Mouse (Mus musculus): ENCODE data around the gene Ccdc85c.

The Ccdc85c gene

DNA sequence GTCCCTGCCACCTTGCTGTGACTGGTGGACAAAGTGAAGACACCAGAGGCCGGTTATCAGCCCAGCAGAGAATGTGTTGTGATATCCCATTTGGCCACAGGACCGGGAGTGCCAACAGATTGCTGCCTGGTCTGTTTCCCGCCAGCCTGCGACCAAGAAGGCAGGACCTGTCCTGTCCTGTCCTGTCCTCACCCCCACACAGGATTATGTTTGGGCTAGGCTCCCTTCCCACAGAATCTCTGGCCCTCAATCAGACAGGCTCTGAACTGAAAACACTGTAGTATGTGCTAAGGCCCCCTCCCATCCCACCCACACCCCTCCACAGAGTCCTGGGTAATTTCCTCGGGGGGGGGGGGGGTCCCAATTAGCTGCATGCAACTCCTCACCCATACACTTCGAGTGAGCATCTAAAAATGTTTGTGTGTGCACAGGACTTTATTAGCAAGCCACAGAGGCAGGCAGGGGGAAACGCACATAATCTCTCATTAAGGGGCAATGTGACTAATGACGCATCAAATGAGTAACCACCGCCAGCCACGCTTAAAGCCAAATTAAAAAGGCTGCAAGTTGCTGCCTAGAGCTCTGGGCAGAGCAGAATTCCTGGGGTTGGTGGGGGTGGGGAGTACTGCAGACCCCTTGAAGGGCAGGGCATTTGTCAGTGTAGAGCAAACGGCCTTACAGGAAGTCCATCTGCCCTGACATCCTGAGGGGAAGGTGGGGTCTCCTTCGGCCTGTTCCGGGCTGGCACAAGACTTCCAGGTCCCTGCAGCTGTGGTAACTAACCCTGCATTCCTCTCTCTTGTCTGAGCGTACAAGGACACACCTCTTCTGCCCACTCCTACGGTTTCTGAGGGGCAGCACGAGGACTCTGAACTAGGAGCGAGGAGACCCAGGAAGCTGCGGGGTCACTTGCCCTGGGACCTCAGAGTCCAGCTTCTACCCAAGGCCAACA lies 61.9 kb downstream of the Ccdc85c start:
- peak; percentile 27 to 32 for DNase-seq

DNA sequence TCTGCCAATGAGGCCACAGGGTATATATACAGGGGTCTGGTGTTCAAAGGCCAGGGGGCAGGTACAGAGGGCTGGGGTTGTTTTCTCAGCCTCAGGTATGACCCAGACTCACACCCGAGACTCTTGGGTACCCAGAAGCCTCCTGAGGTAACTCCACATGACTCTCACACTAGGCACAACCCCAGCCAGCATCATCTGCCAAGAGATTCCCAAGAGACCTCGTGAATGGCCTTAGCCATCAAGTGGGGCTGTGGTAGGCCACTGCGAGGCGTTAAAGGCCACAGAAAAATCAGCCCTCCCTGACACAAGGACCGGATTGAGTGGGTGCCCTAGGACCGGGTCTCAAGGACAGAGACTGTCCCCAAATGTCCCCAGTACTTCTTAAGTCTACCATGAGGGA lies 62.7 kb downstream of the Ccdc85c start:
- peak in 1 of 2 experiments; percentile 13 for DNase-seq

DNA sequence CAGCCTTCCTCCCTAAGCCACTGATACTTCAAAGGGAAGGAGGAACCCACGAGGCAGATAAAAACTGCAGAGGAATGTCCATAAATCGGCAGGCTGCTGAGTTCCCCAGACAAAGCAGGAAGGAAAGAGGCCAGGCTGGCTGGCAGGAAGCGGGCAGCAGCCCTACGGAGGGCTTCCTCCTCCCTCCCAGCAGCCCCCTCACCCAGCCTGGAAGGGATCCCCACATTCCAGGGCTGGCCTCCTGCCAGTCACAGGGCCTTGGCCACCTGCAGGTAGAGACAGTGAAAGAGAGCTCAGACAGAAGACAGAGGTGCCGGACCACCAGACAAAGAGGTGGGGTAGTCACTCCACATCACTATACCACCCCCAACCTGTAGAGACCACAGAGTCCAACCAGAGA lies 63.2 kb downstream of the Ccdc85c start:
- DNase-seq: peak in 1 of 2 experiments; percentile 31

DNA sequence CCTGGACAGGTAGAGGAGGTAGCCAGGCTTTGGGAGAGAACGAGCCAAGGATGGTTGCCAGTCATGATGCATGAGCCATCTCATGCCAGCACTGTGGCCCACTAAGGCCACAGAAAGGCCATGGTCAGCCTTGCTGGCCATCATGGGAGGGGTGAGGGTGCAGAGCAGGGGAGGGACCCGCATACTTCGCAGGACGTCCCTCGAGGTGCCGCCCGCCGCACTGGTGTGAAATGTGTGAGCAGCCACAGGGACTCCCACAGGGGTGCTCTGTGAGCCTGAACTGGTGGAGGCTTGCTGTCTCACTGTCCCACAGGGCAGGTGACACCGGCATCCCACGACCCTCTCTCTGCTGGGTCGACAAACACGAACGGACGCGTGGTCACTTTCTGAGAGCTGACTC lies 64.6 kb downstream of the Ccdc85c start:
- peak; percentile 22 to 29 for DNase-seq

DNA sequence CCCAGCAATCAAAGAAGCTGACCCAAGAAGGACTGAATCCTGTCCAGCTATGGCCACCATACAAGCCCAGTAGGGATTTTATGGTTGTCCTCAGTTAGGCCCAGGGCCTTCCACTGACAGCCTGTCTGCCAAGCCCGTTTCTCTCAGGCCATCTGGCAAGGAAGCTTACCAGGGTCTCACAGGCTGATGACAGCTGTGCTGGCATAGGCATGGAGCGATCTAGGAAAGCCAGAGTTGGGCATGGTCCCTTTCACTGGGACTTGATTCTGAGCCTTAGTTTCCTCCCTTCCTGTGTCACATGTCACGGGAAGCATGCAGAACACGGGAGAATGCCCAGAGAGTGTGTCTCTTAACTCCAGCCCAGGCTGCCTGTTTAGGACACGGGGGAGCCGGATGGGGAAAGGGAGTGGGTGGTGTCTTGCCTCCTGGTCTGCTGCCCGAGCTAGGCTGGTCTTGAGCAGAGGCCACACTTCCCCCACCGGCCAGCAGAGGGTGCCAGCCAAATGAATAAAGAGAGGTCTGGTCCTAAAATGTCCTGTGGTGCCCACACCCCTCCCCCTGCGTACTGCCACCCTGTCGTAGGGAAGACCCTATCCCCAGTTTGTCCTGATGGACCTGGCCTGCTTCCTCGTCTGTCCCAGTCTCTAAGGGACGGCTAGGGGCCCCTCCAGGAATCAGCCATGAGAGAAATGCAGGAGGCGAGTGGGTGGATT lies 66.3 kb downstream of the Ccdc85c start:
- peak; percentile 83 to 87 for DNase-seq

DNA sequence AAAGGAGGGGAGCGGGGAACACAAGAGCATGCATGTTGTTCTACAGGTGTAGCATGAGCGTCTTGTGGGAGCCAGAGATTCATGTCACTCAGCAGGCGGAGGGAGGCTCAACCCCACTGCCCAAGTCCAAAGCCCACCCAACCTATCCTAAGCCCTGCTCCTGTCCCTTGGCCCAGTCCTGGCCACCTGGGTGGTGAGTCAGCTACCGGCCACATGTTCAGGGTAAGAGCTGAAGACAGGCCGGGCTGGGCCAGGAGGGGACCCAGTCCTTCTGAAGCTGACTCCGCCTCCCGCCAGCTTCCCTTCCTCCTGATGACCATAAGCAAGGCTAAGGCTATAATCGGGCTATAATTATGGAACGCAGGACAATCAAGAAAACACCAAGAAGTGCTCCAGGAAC lies 67.0 kb downstream of the Ccdc85c start:
- DNase-seq: peak in 1 of 2 experiments; percentile 29

DNA sequence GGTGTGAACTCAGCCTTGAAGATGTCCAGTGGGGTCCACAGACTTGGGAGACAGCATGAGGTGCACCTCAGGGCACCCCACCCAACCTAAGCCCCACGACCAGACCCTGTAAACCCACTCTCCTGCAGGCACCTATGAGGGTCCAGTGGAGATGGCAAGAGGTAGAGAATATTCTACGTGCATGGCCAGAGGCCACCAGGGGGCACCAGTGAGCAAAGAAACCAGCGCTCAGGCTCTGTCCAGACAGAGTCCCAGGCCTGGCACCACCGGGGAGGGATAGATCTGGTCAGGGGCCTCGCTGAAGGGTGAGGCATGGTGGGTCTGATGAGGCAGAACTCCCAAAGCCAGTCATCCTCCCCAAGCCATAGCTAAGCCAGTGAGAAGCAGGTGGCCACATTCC lies 68.6 kb downstream of the Ccdc85c start:
- DNase-seq: peak; percentile 78 to 89

DNA sequence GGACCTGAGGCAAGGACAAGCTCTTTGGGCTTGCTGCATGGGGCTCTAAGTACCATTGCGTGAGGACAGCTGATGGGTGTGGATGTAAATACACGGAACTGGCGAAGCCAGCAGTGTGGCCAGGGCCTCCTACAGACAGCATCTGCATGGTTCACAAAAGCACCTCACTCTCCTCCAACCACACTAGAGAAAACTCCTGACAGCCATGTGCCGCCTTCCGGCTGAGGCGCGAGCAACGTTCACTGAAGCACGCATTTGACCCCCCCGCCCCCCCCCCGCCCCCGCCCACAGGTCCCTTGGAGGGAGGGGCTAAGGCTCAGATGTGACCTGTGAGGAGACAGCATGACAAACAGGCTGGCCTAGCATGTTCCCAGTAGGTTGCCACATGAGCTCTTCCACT lies 70.2 kb downstream of the Ccdc85c start:
- no peak for DNase-seq

DNA sequence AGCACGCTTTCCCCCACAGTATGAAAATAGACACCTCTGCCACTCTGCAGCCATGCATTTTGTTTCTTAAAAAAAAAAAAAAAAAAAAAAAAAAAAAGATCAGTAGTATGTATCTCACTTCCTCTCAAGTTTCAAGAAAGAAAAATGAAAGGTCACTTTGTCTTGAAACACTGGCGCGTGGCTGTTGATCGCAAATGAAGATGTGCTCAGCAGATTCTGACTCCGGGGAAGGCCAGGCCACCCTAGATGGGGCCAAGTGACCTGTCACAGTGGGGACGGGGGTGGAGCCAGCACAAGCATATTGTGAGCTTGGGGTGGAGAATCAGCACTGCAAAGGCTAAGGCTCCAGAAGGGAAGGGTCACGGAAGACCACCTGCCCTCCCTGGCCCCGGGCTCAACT lies 71.3 kb downstream of the Ccdc85c start:
- DNase-seq: no peak

DNA sequence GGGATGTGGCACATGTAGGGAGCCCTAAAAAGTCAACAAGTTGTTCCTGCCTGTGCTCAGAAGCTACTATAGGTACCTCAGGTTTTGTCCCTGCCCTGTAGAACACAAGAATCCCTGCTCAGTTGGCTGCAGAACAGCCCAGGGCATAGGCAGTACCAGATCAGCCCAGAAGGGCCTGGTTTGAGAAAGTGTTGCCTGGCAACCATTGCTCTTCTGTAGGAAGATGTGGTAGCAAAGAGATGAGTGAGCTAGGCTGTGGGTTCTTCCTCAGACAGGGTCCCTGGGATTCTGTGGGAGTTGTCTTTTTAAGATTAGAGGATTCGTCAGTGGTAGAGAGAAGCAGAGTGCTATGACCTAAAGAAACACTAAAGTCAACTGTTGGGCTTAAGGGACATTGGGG lies 75.1 kb downstream of the Ccdc85c start:
- DNase-seq: no peak

DNA sequence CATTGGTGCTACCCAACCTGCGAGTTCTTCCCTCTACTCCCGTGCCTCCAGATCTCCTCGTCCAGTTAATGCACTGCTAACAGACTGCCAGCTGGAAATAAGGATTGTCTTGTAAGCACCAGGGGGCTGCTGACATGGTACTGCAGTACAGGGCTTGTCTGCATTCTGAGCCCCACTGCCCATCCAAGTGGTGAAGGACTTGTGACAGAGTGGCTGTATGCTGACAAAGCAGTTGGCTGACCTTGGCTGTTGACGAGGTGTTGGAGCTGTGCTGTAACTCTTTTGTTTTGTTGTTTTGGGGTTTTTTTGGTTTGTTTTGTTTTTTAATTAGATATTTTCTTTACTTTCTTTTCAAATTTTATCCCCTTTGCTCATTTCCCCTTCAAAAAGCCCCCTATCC lies 76.8 kb downstream of the Ccdc85c start:
- no peak for DNase-seq

DNA sequence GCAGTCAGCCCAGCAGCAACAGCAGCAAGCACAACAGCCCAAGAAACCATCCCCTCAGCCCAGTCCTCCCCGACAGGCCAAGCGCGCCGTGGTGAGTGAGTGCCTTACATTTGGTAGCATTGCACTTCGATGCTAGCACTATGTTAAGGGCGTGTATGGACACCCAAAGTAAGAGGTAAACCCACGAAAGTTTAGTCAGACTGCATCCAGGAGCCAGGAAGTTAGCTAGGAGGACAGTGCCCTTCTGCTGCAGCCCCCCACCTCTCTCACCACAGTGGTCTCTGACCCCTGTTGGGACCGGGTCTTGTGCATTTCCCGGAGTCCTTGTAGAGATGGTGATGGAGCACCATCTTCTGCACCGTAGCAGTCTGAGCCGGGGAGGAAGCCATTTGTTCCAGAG lies 79.5 kb downstream of the Ccdc85c start:
- no peak for DNase-seq

DNA sequence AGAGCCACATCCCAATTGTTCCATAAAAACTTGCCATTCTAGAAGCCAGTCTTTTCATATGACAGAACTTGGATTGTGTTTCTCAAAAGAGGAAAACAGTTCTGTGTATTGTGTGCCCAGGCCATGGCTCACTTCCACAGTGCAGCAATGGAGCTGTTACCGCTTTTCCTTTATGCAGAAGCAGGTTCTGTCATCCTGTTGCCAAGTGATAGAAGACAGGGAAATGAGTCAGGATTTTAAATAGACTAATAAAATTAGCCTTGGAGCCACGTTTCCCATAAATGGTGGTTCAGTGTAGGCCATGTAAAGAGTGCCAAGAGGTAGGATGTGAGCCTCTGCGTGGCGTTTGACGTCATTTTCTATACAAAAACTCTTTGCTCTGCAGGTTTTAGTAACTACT lies 81.3 kb downstream of the Ccdc85c start:
- DNase-seq: no peak

DNA sequence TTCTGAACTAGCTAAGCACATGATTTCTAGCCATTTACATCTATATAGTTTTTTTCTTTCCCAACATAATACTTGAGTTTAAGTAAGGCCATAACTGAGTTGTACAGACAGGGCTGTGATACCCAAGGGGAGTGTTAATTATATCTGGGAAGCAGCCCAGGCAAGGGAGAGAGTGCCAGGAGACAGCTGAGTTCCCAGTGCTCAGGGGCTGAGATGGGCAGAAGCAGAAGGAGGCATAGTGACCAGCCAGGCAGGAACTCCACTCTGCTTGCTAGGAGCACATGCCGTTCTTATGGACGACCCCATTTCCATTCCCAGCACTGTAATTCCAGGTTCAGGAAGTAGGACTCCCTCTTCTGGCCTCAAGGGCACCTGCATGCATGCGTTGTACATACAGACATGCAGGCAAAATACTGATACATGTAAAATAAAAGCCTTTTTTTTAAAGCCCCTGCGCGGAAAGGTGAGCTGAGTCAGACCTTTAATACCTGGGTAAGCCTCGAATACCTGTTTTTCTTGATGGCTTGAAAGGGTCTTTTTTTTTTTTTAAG lies 87.6 kb downstream of the Ccdc85c start:
- no peak for DNase-seq

DNA sequence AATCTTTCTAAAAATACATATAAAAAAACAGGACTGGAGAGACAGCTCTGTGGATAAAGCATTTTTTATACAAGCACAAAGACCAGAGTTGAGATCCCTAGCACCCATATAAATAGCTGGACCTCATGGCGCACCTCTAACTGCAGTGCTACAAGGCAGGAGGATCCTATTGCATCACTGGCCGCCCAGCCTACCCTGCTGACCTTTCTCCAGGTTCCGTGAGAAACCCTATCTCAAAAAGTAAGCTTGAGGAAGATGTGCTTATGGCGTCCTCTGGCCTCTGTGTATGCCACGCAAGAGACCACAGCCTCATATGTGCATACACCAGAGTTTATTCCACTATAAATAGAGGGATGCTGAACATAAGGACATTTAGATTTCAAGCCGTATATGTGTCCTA lies 93.5 kb downstream of the Ccdc85c start:
- no peak for DNase-seq

DNA sequence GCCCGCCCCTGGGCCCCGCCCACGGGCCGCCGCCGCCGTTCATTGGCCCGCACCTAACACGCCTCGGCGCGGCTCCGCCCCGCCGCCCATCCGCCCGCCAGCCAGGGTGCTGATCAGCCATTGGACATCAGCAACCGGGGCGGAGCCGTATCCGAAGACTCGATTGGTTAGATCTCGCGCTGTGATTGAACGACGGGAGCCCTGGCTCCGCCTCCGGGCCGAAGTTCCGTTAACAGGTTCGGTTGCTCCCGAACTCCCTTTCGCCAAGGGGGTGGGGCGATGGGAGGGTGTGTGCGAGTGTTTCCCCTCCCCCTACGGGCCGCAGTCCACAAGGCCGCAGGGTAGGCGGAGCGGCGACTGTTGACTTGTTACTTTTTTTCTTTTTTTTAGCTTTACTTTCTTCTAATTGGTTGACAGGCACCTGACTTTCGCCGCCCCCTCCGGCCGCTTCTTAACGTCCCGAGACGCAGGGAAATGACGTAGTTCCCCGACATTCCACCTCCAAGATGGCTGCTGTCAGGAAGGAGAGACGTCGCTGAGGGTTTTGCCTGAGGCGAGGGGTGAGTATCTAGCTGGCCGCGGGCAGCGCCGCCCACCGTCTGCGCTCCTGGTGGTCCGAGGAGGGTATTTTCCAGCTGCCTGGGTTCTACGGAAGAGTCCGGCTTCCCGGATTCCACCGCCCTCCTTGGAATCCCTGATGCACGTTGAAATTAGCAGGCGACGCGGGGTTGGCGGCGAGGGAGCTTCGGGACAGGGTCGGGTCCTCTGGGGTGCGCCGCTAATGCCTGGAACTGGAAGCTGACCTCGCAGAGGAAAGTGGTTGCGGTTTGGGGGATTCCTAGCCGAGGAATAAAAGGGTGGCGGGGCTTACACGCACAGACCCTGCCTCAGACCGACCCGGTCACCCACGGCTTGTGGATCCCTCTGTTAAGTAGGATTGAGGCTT lies 95.6 kb downstream of the Ccdc85c start, which contains the start of gene Ccnk:
Gene Ccnk (plus strand): TSS at position 259 of the 946 bp plus-strand sequence.
- DNase-seq: peak; percentile 98 to 99

DNA sequence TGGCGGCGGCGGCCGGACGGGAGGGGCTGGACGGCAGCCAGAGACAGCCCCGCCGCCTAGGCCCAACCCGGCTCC lies 96.1 kb downstream of the Ccdc85c start, which contains the start of gene Setd3:
Gene Setd3 (minus strand): TSS at position 69 of the 75 bp plus-strand sequence.
- no peak for DNase-seq

DNA sequence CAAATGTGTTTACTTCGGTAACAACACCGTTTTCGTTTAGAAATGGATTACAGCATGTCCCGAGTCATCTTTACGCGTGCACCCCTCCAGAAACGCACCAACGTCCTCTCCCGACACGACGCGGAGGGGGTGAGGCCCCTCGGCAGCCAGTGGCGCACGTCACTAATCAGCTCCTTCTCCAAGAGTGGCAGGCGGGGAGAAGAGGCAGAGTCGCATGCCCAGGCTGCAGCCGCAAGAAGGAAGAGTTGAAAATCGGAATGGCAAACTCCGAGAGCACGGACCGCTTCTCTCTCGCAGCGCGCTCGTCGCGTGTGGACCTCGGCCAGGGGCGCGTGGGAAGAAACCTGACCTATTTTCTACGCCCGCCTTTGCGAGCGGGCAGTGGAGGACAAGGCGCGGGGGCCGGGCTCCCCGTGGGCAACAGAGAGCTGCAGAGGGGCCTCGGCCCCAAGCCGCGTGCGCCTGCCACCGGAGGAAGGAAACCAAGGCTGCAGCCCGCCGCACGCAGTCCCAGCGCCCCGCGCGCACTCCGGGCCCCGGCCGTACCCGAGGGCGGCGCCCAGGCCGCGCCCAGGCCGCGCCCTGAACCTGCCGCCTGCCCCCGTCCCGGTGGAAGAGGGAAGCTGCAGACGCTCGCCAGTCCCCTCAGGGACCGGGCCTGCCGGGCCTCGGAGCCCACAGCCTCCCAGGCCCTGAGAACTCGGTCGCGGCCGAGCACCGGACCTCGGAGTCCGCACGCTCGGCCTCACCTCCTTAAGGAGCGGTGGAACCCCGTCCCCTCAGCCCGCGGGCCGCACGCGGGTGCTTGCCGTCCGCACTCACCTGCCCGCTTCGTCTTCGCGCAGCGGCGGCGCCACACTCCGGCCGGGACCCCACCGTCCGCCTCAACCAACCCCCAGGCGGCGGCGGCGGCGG lies 96.6 kb downstream of the Ccdc85c start:
- DNase-seq: peak; percentile 59 to 68

DNA sequence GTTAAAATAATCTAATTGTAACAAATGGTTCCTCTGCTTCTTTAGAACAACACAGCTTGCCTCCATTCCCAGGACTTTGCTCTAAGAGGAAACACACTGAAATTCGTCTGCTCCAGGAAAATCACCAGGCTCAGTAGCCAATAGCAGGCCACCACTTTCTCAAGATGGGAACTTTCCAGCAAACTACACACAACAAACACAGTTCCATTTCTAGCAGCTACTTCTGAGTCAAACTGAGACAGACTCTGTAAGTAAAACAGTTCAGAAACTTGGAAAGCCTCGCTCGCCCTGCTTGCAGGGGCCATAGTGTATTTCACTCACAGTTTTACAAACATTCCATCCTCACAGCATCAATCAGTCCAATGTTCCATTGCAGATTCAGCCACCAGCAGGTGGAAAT lies 98.9 kb downstream of the Ccdc85c start:
- no peak for DNase-seq

DNA sequence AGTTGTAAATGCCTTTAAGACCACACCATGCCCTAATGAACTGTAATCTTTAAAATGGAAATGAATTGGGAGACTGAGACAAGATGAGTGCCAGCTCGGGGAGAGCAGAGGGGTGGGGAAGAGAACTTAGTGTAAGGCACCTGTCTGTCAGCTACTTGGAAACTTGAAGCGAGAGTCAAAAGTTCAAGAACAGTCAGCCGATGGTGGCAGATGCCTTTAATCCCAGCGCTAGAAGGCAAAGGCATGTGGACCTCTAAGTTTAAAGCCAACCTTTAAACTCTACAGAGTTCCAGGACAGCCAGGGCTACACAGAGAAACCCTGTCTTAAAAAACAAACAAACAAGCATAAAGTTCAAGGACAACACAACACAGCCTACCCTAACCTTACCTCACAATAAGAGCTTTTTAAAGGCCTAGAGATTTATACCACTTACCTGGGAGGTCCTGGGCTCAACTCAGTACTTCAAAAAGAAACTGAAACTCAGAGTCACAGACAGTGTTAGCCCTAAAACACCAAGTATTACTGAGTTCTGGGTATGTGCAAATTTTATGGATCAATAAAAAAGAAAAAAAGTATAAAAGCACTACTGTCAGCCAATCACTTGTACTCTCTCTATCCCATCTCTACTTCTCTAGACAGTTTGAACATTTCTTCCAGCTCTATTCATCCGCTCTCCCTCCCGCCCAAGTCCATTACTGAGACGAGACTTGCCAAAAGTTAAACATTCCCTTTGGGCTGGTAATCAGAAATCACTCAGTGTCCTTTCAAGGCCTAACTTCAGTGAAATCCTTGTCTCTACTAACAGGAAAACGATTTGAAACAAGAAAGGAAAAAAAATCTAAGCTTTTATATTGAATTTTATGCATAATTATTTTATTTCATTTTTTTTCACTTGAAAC lies 100.4 kb downstream of the Ccdc85c start:
- no peak for DNase-seq

DNA sequence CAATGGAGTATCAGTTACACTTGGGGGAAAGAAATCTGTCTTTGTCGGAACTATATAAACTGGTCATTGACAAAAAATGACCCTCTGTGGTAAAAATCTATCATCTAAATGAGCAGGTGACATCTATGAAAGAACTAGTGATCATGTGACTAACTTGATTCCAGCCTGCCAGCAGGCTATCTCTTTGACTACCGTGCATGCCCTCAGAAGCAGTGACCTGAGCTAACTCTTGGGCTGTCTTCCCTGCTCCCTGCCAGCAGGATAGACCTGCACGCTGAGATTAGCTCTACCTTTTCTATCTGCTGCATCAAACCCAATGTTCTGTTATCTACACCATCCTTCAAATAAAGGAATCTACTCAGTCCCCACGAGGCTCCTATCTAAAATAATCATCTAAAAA lies 102.6 kb downstream of the Ccdc85c start:
- DNase-seq: peak in 1 of 2 experiments; percentile 28

Data from cerebellum, adult 18-20 months (tissue).